ENCODE assay signal across 35 mouse cellular contexts in genomic region chr6:3481705-3482104, GRCm38 (mm10). TPM values are rescaled to one million over a fixed set of nuclear protein-coding genes. Genes with fewer than 3 reads are reported as not detected.
DNase-seq lines count a peak whose midpoint lies in the region; ATAC-seq and TF ChIP-seq lines count a peak whose summit lies in the region.
"Had no signal": no experiment of that assay in that cellular context is flagged by ENCODE, and none has a peak within 500 bp of the region (broad histone marks: within the 10 kb centered on the region; RNA-seq: fewer than 3 reads in every experiment).

No protein-coding gene starts in this region.

- no peak overlapping the region for H3K9ac ChIP-seq in stomach, postnatal 0 days (ENCODE audit: low read length)
- H3K9ac ChIP-seq: embryonic facial prominence, embryonic 15.5 days; forebrain, embryonic 13.5 days; heart, embryonic 13.5 days; intestine, embryonic 15.5 days; liver, embryonic 14.5 days; neural tube, embryonic 12.5 days had no signal

- TF ChIP-seq CTCF in stomach, postnatal 0 days (IDR thresholded peaks at IDR 0.05; ENCODE audit: low read depth), result no peak
- TF ChIP-seq CTCF in thymus, adult 2 months (IDR thresholded peaks at IDR 0.05; ENCODE audit: borderline replicate concordance, control insufficient read depth, extremely low read depth, insufficient read depth, low read length, poor library complexity), result no peak

- no peaks in the 10 kb centered on the region for H3K4me1 ChIP-seq in stomach, postnatal 0 days (replicated peaks; ENCODE audit: control insufficient read depth, insufficient read depth)
- H3K4me1 ChIP-seq in thymus, adult 2 months (replicated peaks; ENCODE audit: control insufficient read depth, insufficient read depth, low read length), result no peaks in the 10 kb centered on the region
- H3K4me1 ChIP-seq: embryonic facial prominence, embryonic 10.5 days; embryonic facial prominence, embryonic 15.5 days; forebrain, embryonic 13.5 days; heart, embryonic 13.5 days; intestine, embryonic 15.5 days; neural tube, embryonic 12.5 days had no signal

- H3K36me3 ChIP-seq in stomach, postnatal 0 days (ENCODE audit: control insufficient read depth, insufficient read depth, low read length), result no peaks in the 10 kb centered on the region
- no peaks in the 10 kb centered on the region for H3K36me3 ChIP-seq in thymus, adult 2 months (ENCODE audit: control insufficient read depth, insufficient read depth, low read length)
- H3K36me3 ChIP-seq: embryonic facial prominence, embryonic 10.5 days; embryonic facial prominence, embryonic 15.5 days; heart, embryonic 13.5 days; intestine, embryonic 15.5 days; midbrain, embryonic 10.5 days; neural tube, embryonic 12.5 days had no signal

- no peaks in the 10 kb centered on the region for H3K27me3 ChIP-seq in stomach, postnatal 0 days (ENCODE audit: control insufficient read depth, insufficient read depth, low read length)
- H3K27me3 ChIP-seq in thymus, adult 2 months (ENCODE audit: control insufficient read depth, insufficient read depth, low read length), result no peaks in the 10 kb centered on the region
- H3K27me3 ChIP-seq: embryonic facial prominence, embryonic 15.5 days; forebrain, embryonic 13.5 days; heart, embryonic 13.5 days; intestine, embryonic 15.5 days; neural tube, embryonic 12.5 days had no signal

- no peak overlapping the region for H3K4me3 ChIP-seq in stomach, postnatal 0 days (ENCODE audit: low read depth, low read length)
- no peak overlapping the region for H3K4me3 ChIP-seq in thymus, adult 2 months (ENCODE audit: control insufficient read depth, insufficient read depth, low read length)
- H3K4me3 ChIP-seq: embryonic facial prominence, embryonic 10.5 days; embryonic facial prominence, embryonic 15.5 days; forebrain, embryonic 13.5 days; heart, embryonic 13.5 days; intestine, embryonic 15.5 days; midbrain, embryonic 10.5 days; myocyte; neural tube, embryonic 12.5 days had no signal

- H3K9me3 ChIP-seq in stomach, postnatal 0 days (ENCODE audit: control insufficient read depth, low read length), result no peaks in the 10 kb centered on the region
- H3K9me3 ChIP-seq: embryonic facial prominence, embryonic 10.5 days; embryonic facial prominence, embryonic 15.5 days; forebrain, embryonic 13.5 days; heart, embryonic 13.5 days; intestine, embryonic 15.5 days; midbrain, embryonic 10.5 days; neural tube, embryonic 12.5 days had no signal

- H3K27ac ChIP-seq in stomach, postnatal 0 days (replicated peaks), result no peak overlapping the region
- no peak overlapping the region for H3K27ac ChIP-seq in thymus, adult 2 months (ENCODE audit: control insufficient read depth, insufficient read depth, low read length)
- H3K27ac ChIP-seq: embryonic facial prominence, embryonic 10.5 days; embryonic facial prominence, embryonic 15.5 days; forebrain, embryonic 13.5 days; heart, embryonic 13.5 days; hindbrain, postnatal 0 days; intestine, embryonic 15.5 days; kidney, postnatal 0 days; liver, embryonic 14.5 days; midbrain, embryonic 10.5 days; neural tube, embryonic 12.5 days had no signal

- WGBS in stomach, postnatal 0 days, result 58% methylated on average over 3 of the region's 3 CpGs
- 56% methylated on average over 3 of the region's 3 CpGs for WGBS in thymus, adult 2 months

- TF ChIP-seq POLR2A in thymus, adult 2 months (IDR thresholded peaks at IDR 0.05; ENCODE audit: control insufficient read depth, extremely low read depth, insufficient read depth, low read length, poor library complexity), result no peak

- no peak overlapping the region for H3K4me2 ChIP-seq in stomach, postnatal 0 days (replicated peaks; ENCODE audit: low read depth)
- H3K4me2 ChIP-seq: embryonic facial prominence, embryonic 15.5 days; forebrain, embryonic 13.5 days; heart, embryonic 13.5 days; intestine, embryonic 15.5 days; neural tube, embryonic 12.5 days had no signal

- peak; percentile 74 for ATAC-seq in common myeloid progenitor, adult 5-6 weeks (replicated peaks; ENCODE audit: low read depth, poor library complexity, severe bottlenecking)
- peak; percentile 84 for ATAC-seq in megakaryocyte progenitor cell, adult 5-6 weeks (replicated peaks; ENCODE audit: poor library complexity)
- 0 out of 2 replicates have a peak, but pooled peaks have one; percentile 15 for ATAC-seq in stomach, postnatal 0 days (ENCODE audit: low FRiP score, low TSS enrichment)
- ATAC-seq: forebrain, embryonic 13.5 days; hindbrain, postnatal 0 days; intestine, embryonic 15.5 days; midbrain, embryonic 16.5 days had no signal

- peak; percentile 2 for DNase-seq in lung, postnatal 36 days
- no peak for DNase-seq in lung, postnatal 10 days
- DNase-seq in stomach, postnatal 0 days (ENCODE audit: low spot score), result no peak
- DNase-seq in thymus, adult 2 months, result no peak
- DNase-seq in right cerebral cortex, adult 18-20 months, result no peak
- no peak for DNase-seq in heart, adult 8-10 months (ENCODE audit: low spot score)
- DNase-seq: adrenal gland, postnatal 10 days; cerebellum, adult 2 months; cerebellum, postnatal 14 days; gastrocnemius, postnatal 10 days; heart, adult 18-20 months; heart, postnatal 10 days; kidney, adult 8-10 months; kidney, postnatal 4 days; layer of hippocampus, postnatal 36 days; liver; lung, adult 2 months; lung, postnatal 4 days; right cerebral cortex, postnatal 14 days; thymus, adult 18-20 months; thymus, postnatal 36 days had no signal

- no peak for TF ChIP-seq EP300 in stomach, postnatal 0 days (optimal IDR thresholded peaks at IDR 0.05)

RNA-seq across cellular contexts. Expression of gene Hepacam2, which starts 16.4 kb away (rescaled TPM):
- total RNA-seq in common myeloid progenitor, adult 5-6 weeks (2017), result not detected in 2 replicates
- 0.15 and 0.46 TPM in 2 replicates for total RNA-seq in megakaryocyte progenitor cell, adult 5-6 weeks (2015)
- 0.12 TPM in 1 of 2 replicates, not detected in the other for total RNA-seq in megakaryocyte progenitor cell, adult 5-6 weeks (2017)
- polyA plus RNA-seq in stomach, postnatal 0 days (2015; fragmentation: Nextera tagmentation; extraction: Ambion mirVana), result 1.3 and 1.4 TPM in 2 replicates
- polyA plus RNA-seq in thymus, adult 2 months (2012; rRNA removed), result 3.0 and 4.4 TPM in 2 replicates
- total RNA-seq in heart, adult 8-10 months (2022), result under 1 TPM; 0.11 to 0.41 (median 0.25) TPM
- total RNA-seq: gastrocnemius, postnatal 10 days had no signal
- polyA plus RNA-seq: myocyte had no signal

RNA-seq across cellular contexts. Expression of gene Vps50, which starts 16.5 kb away (rescaled TPM):
- 30.4 and 52.3 TPM in 2 replicates for total RNA-seq in common myeloid progenitor, adult 5-6 weeks (2017)
- 33.7 and 35.0 TPM in 2 replicates for total RNA-seq in megakaryocyte progenitor cell, adult 5-6 weeks (2015)
- total RNA-seq in megakaryocyte progenitor cell, adult 5-6 weeks (2017), result 36.5 and 58.1 TPM in 2 replicates
- polyA plus RNA-seq in stomach, postnatal 0 days (2015; fragmentation: Nextera tagmentation; extraction: Ambion mirVana), result 14.4 and 15.3 TPM in 2 replicates
- polyA plus RNA-seq in thymus, adult 2 months (2012; rRNA removed), result 3.2 and 4.0 TPM in 2 replicates
- total RNA-seq in heart, adult 8-10 months (2022), result 10 to 100 TPM; 12.4 to 17.2 (median 16.0) TPM

Comparison
In these comparisons a context has a peak if more than half of its experiments do, and no peak if none do; other contexts are left out.
1. ATAC-seq: peak in every context shown above with its lines; median percentile 84 in megakaryocyte progenitor cell, adult 5-6 weeks; 74 in common myeloid progenitor, adult 5-6 weeks; 15 in stomach, postnatal 0 days.